Mouse (Mus musculus) stomach, postnatal 0 days (tissue): ENCODE data around the gene Mdga1.

ENCODE experiments used
- CTCF ChIP-seq: IDR thresholded peaks from 2 replicates; pipeline ENCODE4 v1.5.1; 2016; ENCODE audit warnings: antibody characterized with exemption, low read depth, mild to moderate bottlenecking, moderate library complexity
- EP300 ChIP-seq: optimal IDR thresholded peaks from 2 replicates; pipeline ENCODE3; 2016; ENCODE audit warnings: antibody characterized with exemption

DNA sequence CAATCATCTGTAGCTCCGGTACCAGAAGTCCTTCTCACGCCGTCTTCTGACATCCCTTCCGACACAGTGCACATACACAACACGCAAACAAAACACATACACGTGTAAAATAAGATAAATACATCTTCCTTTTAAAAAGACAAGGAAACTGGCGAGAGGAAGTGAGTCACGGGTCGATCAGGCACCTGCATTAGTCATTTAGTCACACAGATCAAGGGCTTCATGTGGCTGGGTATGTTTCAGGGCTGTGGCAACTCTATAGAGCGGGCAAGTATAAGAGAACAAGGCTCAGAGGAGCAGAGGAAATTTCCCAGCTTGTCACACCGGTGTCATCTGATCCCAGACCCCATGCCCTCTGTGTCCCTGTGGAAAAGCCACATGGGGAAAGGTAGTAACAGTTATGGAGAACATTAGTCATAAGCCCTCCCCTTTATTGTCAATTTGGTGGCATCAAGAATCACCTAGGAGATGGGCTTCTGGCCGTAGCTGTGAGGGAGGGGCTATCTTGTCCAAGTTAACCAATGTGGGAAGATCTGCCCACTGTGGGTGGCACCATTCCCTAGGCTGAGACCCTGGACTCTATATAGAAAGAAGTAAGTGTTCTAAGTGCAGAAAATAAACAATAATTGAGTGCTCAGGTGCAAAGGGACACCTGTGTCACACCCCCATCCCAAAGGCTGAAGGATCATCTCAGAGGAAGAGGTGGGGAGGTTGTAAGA, 35.6 kb downstream of the Mdga1 start:
- no peak for TF ChIP-seq CTCF
- TF ChIP-seq EP300, result no peak
